Mouse (Mus musculus) layer of hippocampus, adult 2 months (tissue): Measurements from ENCODE around the gene Ppp1r1b. TPM values are rescaled to one million over a fixed set of nuclear protein-coding genes. Genes with fewer than 3 reads are reported as not detected.

Experiments used
- DNase-seq, 2 experiments: peaks; one replicate each; pipeline ENCODE4 v3.0.0; 2022; ENCODE audit warnings: low spot score in 2 of 2
- H3K27ac ChIP-seq: fragments of 200-600 bp; 2 replicates; pipeline ENCODE4 v1.8.1; 2022
- H3K4me3 ChIP-seq: fragments of 200-600 bp; 2 replicates; pipeline ENCODE4 v1.8.1; 2022; ENCODE audit warnings: mild to moderate bottlenecking
- CTCF ChIP-seq: fragments of 200-600 bp; conservative IDR thresholded peaks from 2 replicates; pipeline ENCODE4 v1.8.1; 2022; ENCODE audit warnings: antibody characterized with exemption, mild to moderate bottlenecking, moderate library complexity
- total RNA-seq, 2 experiments: library from RNA; stranded (reverse); gene quantifications; 2 replicates each; pipeline ENCODE4 v1.2.3; 2021

The Ppp1r1b gene
- total RNA-seq, 2 experiments from 2014 or later: 55.9 to 56.2 TPM

GRCm38 (mm10) chr11:98357396-98358160 is 9.4 kb downstream of the Ppp1r1b start:
- no peak for TF ChIP-seq CTCF
- Histone ChIP-seq H3K4me3 (peak overlapping the region; percentile 87), H3K27ac (peak overlapping the region; percentile 80)
- no peak for DNase-seq

GRCm38 (mm10) chr11:98358161-98359083 is 10.2 kb downstream of the Ppp1r1b start, which contains the start of gene Stard3:
TSS of gene Stard3 (plus strand) at chr11:98358368.
- peak; percentile 81 to 87 for DNase-seq
- H3K4me3 ChIP-seq: peak within 1 kb of the TSS; percentile 87
- peak within 1 kb of the TSS; percentile 90 for H3K27ac ChIP-seq
- no peak for TF ChIP-seq CTCF

- H3K27ac ChIP-seq: peak overlapping the region; percentile 79
- DNase-seq: no peak
- no peak overlapping the region for H3K4me3 ChIP-seq
- no peak for TF ChIP-seq CTCF
These were observed 12.8 kb downstream of the Ppp1r1b start for GRCm38 (mm10) chr11:98360866-98361521.

- Histone ChIP-seq H3K4me3 (no peak overlapping the region), H3K27ac (no peak overlapping the region)
- no peak for DNase-seq
- TF ChIP-seq CTCF: no peak
These were observed 15.6 kb downstream of the Ppp1r1b start for GRCm38 (mm10) chr11:98363817-98364216.

- no peak for DNase-seq
- Histone ChIP-seq H3K27ac (no peak overlapping the region), H3K4me3 (no peak overlapping the region)
- no peak for TF ChIP-seq CTCF
These were observed 16.2 kb downstream of the Ppp1r1b start for GRCm38 (mm10) chr11:98364410-98364809.

GRCm38 (mm10) chr11:98366290-98366689 is 18.1 kb downstream of the Ppp1r1b start:
- H3K27ac ChIP-seq: peak overlapping the region; percentile 57; the same call in 1 of the 2 replicates
- H3K4me3 ChIP-seq: no peak overlapping the region
- TF ChIP-seq CTCF: no peak
- DNase-seq: no peak

- no peak for DNase-seq
- Histone ChIP-seq H3K4me3 (no peak overlapping the region), H3K27ac (peak overlapping the region; percentile 57; the same call in 1 of the 2 replicates)
- TF ChIP-seq CTCF: no peak
These were observed 19.1 kb downstream of the Ppp1r1b start for GRCm38 (mm10) chr11:98367171-98367862.

GRCm38 (mm10) chr11:98367863-98368186 is 19.6 kb downstream of the Ppp1r1b start:
- DNase-seq: no peak
- TF ChIP-seq CTCF: no peak
- Histone ChIP-seq H3K27ac (peak overlapping the region; percentile 57; the same call in 1 of the 2 replicates), H3K4me3 (no peak overlapping the region)

- no peak for TF ChIP-seq CTCF
- H3K27ac ChIP-seq: peak overlapping the region; percentile 61; the same call in 1 of the 2 replicates
- no peak overlapping the region for H3K4me3 ChIP-seq
- DNase-seq: peak; percentile 35 to 66
These were observed 21.1 kb downstream of the Ppp1r1b start for GRCm38 (mm10) chr11:98369337-98369736.

- Histone ChIP-seq H3K4me3 (no peak overlapping the region), H3K27ac (peak overlapping the region; percentile 69; the same call in 1 of the 2 replicates)
- no peak for DNase-seq
- TF ChIP-seq CTCF: no peak
These were observed 22.4 kb downstream of the Ppp1r1b start for GRCm38 (mm10) chr11:98370588-98370987.

- no peak for TF ChIP-seq CTCF
- DNase-seq: peak in 1 of 2 experiments; percentile 39
- Histone ChIP-seq H3K4me3 (no peak overlapping the region; the same call in 1 of the 2 replicates), H3K27ac (peak overlapping the region; percentile 69)
These were observed 23.5 kb downstream of the Ppp1r1b start for GRCm38 (mm10) chr11:98371556-98372240.
